Comparison of ENCODE assay signal across 20 mouse cellular contexts in the genomic region with DNA sequence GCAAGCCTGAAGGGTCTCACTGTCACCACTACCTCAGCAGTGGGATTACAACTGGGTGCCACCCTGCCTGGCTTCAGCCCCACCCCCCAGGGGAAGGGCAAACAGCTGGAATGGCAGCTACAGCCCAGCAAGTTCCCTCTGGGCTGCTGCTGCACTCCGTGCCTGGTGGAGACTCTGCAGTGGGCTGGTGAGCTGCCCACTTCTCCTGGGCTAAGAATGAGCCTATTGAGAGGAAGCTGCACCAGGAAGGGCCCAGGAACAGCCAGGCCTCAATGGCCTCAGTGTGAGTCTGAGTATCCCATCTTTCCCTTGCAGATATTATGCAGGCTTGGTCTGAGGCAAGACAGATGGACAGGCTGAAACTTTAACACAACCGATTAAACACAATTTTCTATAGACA. TPM values are rescaled to one million over a fixed set of nuclear protein-coding genes. Genes with fewer than 3 reads are reported as not detected.
DNase-seq lines count a peak whose midpoint lies in the region; ATAC-seq lines count a peak whose summit lies in the region.
"Had no signal": no experiment of that assay in that cellular context is flagged by ENCODE, and none has a peak within 500 bp of the region (broad histone marks: within the 10 kb centered on the region; RNA-seq: fewer than 3 reads in every experiment).

No protein-coding gene starts in this region.

- peak; percentile 38 for DNase-seq in cerebellum, adult 11-12 months
- no peak for DNase-seq in cerebellum, postnatal 36 days
- DNase-seq in heart, postnatal 36 days: no peak
- peak; percentile 57 for DNase-seq in right cerebral cortex, adult 18-20 months
- no peak for DNase-seq in right cerebral cortex, postnatal 14 days
- peak; percentile 60 for DNase-seq in telencephalon, adult 2 months (ENCODE audit: low read depth, low spot score)
- DNase-seq: adrenal gland, adult 8-10 months; kidney, adult 18-20 months; kidney, postnatal 10 days; lung, adult 18-20 months; lung, postnatal 14 days; thymus, postnatal 14 days had no signal

- intact Hi-C loops in heart, postnatal 36 days (cut with DNase I): no loop called here

- H3K4me3 ChIP-seq in heart, embryonic 11.5 days (ENCODE audit: low read depth, low read length): no peak overlapping the region
- no peak overlapping the region for H3K4me3 ChIP-seq in kidney, embryonic 14.5 days (ENCODE audit: low read length)
- H3K4me3 ChIP-seq: forebrain, embryonic 12.5 days; hindbrain, embryonic 10.5 days; midbrain, embryonic 15.5 days; myocyte had no signal

- H3K27me3 ChIP-seq in heart, embryonic 11.5 days (ENCODE audit: control insufficient read depth, insufficient read depth, low read length): no peaks in the 10 kb centered on the region
- H3K27me3 ChIP-seq in kidney, embryonic 14.5 days (ENCODE audit: control insufficient read depth, insufficient read depth, low read length): no peaks in the 10 kb centered on the region
- H3K27me3 ChIP-seq: forebrain, embryonic 12.5 days; midbrain, embryonic 15.5 days; Patski had no signal

- ATAC-seq in heart, embryonic 11.5 days (replicated peaks; ENCODE audit: insufficient number of reproducible peaks, low FRiP score, low TSS enrichment): no peak
- ATAC-seq in kidney, embryonic 14.5 days (ENCODE audit: low FRiP score, low TSS enrichment): no peak
- ATAC-seq: midbrain, embryonic 15.5 days; Patski had no signal

- WGBS in heart, embryonic 11.5 days (ENCODE audit: insufficient replicate concordance): 43% methylated on average over 2 of the region's 2 CpGs
- 84% methylated on average over 2 of the region's 2 CpGs for WGBS in kidney, embryonic 14.5 days

- peak overlapping the region; percentile 51 for H3K27ac ChIP-seq in heart, embryonic 11.5 days (ENCODE audit: low read depth, low read length)
- H3K27ac ChIP-seq in kidney, embryonic 14.5 days (ENCODE audit: low read depth, low read length): no peak overlapping the region
- H3K27ac ChIP-seq: forebrain, embryonic 12.5 days; hindbrain, embryonic 10.5 days; midbrain, embryonic 15.5 days had no signal

- no peak overlapping the region; the same call in 1 of the 2 replicates for H3K9ac ChIP-seq in heart, embryonic 11.5 days (ENCODE audit: low read depth, low read length)
- H3K9ac ChIP-seq in kidney, embryonic 14.5 days (ENCODE audit: low read depth, low read length): no peak overlapping the region
- H3K9ac ChIP-seq: forebrain, embryonic 12.5 days; midbrain, embryonic 15.5 days had no signal

- H3K36me3 ChIP-seq in heart, embryonic 11.5 days (ENCODE audit: control insufficient read depth, insufficient read depth, low read length): peaks cover 26% of the 10 kb centered on the region
- peaks cover 88% of the 10 kb centered on the region for H3K36me3 ChIP-seq in kidney, embryonic 14.5 days (ENCODE audit: control insufficient read depth, insufficient read depth, low read length)

- H3K9me3 ChIP-seq in heart, embryonic 11.5 days (replicated peaks; ENCODE audit: control insufficient read depth, low read length): no peaks in the 10 kb centered on the region
- no peaks in the 10 kb centered on the region for H3K9me3 ChIP-seq in kidney, embryonic 14.5 days (ENCODE audit: control insufficient read depth, low read length)
- H3K9me3 ChIP-seq: forebrain, embryonic 12.5 days; hindbrain, embryonic 10.5 days; midbrain, embryonic 15.5 days had no signal

- H3K4me1 ChIP-seq in heart, embryonic 11.5 days (ENCODE audit: control insufficient read depth, insufficient read depth, low read length): peaks cover 46% of the 10 kb centered on the region
- no peaks in the 10 kb centered on the region for H3K4me1 ChIP-seq in kidney, embryonic 14.5 days (ENCODE audit: control insufficient read depth, insufficient read depth, low read length)
- H3K4me1 ChIP-seq: forebrain, embryonic 12.5 days; midbrain, embryonic 15.5 days had no signal

- no peak overlapping the region for H3K4me2 ChIP-seq in heart, embryonic 11.5 days
- no peak overlapping the region for H3K4me2 ChIP-seq in kidney, embryonic 14.5 days (replicated peaks; ENCODE audit: low read depth, low read length)
- H3K4me2 ChIP-seq: forebrain, embryonic 12.5 days; liver, embryonic 11.5 days; midbrain, embryonic 15.5 days had no signal

RNA-seq across cellular contexts. Expression of a gene that starts 30.6 kb away (rescaled TPM):
- polyA plus RNA-seq in heart, embryonic 11.5 days (2014; fragmentation: Nextera tagmentation; extraction: Ambion mirVana): 47.8 and 49.6 TPM in 2 replicates
- 100 to 1,000 TPM; 148 to 157 TPM for total RNA-seq in heart, postnatal 36 days (2021)
- 25.6 and 35.7 TPM in 2 replicates for polyA plus RNA-seq in kidney, embryonic 14.5 days (2014; fragmentation: Nextera tagmentation; extraction: Ambion mirVana)

Comparison
In these comparisons a context has a peak if more than half of its experiments do, and no peak if none do; other contexts are left out.
1. DNase-seq: peak in cerebellum, adult 11-12 months (single experiment), right cerebral cortex, adult 18-20 months (single experiment) and telencephalon, adult 2 months (single experiment); none in cerebellum, postnatal 36 days (0 of 2), heart, postnatal 36 days (0 of 2) and right cerebral cortex, postnatal 14 days (single experiment).